Mouse (Mus musculus) stomach, postnatal 0 days (tissue): Measurements from ENCODE around the gene Tmem26.

Source experiments
- CTCF ChIP-seq: IDR thresholded peaks from 2 replicates; pipeline ENCODE4 v1.5.1; 2016; ENCODE audit warnings: antibody characterized with exemption, low read depth, mild to moderate bottlenecking, moderate library complexity
- EP300 ChIP-seq: optimal IDR thresholded peaks from 2 replicates; pipeline ENCODE3; 2016; ENCODE audit warnings: antibody characterized with exemption

- TF ChIP-seq CTCF (no peak), EP300 (no peak)
These were observed 13.9 kb downstream of the Tmem26 start for GRCm38 (mm10) chr10:68737391-68737790.
